Mouse (Mus musculus): Measurements from ENCODE around the gene Slc7a12. TPM values are rescaled to one million over a fixed set of nuclear protein-coding genes. Genes with fewer than 3 reads are reported as not detected.

Gene Slc7a12
- not detected for total RNA-seq (2023)

GRCm38 (mm10) chr3:14480397-14480796 is at the start of gene Slc7a12:
Gene Slc7a12 (plus strand): TSS chr3:14480697.

Other genes with a start within 250 kb of the Slc7a12 start
- gene 1810022K09Rik, start 130.6 kb downstream of the Slc7a12 start, total RNA-seq (2023): 10 to 100 TPM; 85.5 to 94.2 TPM
- 1 to 10 TPM; 2.0 to 2.3 TPM for gene Car13, start 161.0 kb downstream of the Slc7a12 start, total RNA-seq (2023)

All from monocyte, adult 59 days (primary cell).